Mouse (Mus musculus) midbrain, embryonic 10.5 days (tissue): ENCODE measurements around the gene Pqlc2. TPM values are rescaled to one million over a fixed set of nuclear protein-coding genes. Genes with fewer than 3 reads are reported as not detected.

Source experiments
- DNase-seq: peaks from one replicate; pipeline ENCODE4 v3.0.0-alpha.2; 2017; ENCODE audit warnings: low spot score
- H3K27ac ChIP-seq: fragments of 300-500 bp; sonication (generic); replicated peaks from 2 replicates; pipeline ENCODE4 v1.5.1; 2016; ENCODE audit warnings: mild to moderate bottlenecking
- H3K27me3 ChIP-seq: fragments of 300-500 bp; sonication (generic); 2 replicates; pipeline ENCODE4 v1.6.1; 2016; ENCODE audit warnings: low read depth, mild to moderate bottlenecking; ENCODE audit not compliant: poor library complexity, severe bottlenecking
- H3K36me3 ChIP-seq: fragments of 300-500 bp; sonication (generic); 2 replicates; pipeline ENCODE4 v1.6.1; 2016; ENCODE audit warnings: mild to moderate bottlenecking, moderate library complexity
- H3K4me1 ChIP-seq: fragments of 300-500 bp; sonication (generic); 2 replicates; pipeline ENCODE4 v1.6.1; 2016
- H3K4me3 ChIP-seq: fragments of 300-500 bp; sonication (generic); 2 replicates; pipeline ENCODE4 v1.5.1; 2016; ENCODE audit warnings: mild to moderate bottlenecking, moderate library complexity
- H3K9me3 ChIP-seq: fragments of 300-500 bp; sonication (generic); replicated peaks from 2 replicates; pipeline ENCODE4 v1.6.1; 2016; ENCODE audit warnings: mild to moderate bottlenecking
- whole genome bisulfite sequencing: fragments of 180-500 bp; shearing (Covaris S2); methylation state at CpG from one replicate; pipeline ENCODE4 v1.1.7; 2016; 5-methylcytosine and 5-hydroxymethylcytosine counted together
- polyA plus RNA-seq: library from polyadenylated mRNA; unstranded; fragments of >200 nt; fragmentation: Nextera tagmentation; extraction: Ambion mirVana; gene quantifications from 2 replicates; pipeline ENCODE4 v1.2.1, GENCODE M21; 2016

Pqlc2 gene
- 15.9 and 16.1 TPM in 2 replicates for polyA plus RNA-seq

DNA sequence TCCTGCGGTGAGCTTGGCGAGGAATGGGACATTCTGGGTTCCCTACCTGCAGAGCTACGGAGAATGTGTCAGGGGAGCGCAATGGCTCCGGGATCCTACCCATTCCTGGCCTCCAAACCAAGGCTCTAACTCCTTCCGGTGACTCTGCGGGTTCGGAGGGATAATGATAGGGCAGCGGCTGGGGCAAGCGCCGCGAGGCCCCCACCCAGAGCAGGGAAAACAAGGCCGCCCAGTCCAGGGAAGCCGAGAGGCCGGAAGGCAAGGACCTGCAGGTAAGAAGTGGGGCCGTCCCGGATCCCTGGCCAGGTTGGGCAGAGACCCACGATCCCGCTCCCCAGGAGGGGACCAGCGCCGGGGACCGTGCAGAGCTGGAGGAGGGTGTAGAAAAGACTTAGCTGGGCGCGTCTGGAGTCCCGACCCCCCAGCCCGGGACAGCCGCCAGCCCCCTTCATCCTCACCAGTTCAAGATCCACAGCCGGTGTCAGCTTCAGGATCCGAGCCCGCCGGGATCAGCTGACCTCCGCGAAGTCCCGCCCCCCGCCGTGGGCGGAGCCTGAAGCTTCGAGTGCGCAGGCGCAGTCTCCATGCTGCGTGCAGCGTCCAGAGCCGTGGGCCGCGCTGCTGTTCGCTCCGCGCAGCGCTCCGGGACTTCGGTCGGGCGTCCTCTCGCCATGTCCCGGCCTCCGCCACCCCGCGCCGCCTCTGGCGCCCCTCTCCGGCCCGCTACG, at the start of gene Pqlc2, which contains the start of gene Akr7a5:
Gene Pqlc2, minus strand, starts transcription at position 538 of the 728 bp plus-strand sequence.
Gene Akr7a5, plus strand, starts transcription at position 574 of the 728 bp plus-strand sequence.
- peak within 1 kb of the TSS; percentile 93 for H3K27ac ChIP-seq
- under 1% methylated on average over 63 of the region's 63 CpGs for WGBS
- peak; percentile 97 for DNase-seq
- H3K9me3 ChIP-seq: no peaks in the 10 kb centered on the region
- peaks cover 17% of the 10 kb centered on the region for H3K36me3 ChIP-seq
- H3K4me3 ChIP-seq: peak within 1 kb of the TSS; percentile 96
- H3K27me3 ChIP-seq: peaks cover 30% of the 10 kb centered on the region
- H3K4me1 ChIP-seq: peaks cover 32% of the 10 kb centered on the region

DNA sequence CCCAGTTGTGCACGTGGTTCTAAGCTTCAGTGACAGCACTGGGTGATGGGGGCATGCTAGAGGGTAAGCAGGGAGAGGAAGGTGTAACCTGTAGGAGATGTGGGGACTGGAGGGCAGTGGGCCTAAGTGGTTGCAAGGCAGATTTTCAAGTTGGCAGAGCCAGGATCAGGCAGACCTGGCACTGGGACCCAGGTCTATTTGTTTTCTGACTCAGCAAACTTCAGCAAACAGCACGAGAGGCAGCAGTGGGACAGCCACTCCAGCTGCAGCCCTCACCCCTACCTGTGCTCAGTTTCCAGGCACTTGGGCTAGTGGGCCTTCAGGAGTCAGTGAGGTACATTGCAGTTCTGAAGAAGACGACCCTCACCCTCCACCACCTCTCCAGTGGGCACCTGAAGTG, 46.7 kb upstream of the Pqlc2 start:
- Histone ChIP-seq H3K9me3 (no peaks in the 10 kb centered on the region), H3K27me3 (no peaks in the 10 kb centered on the region), H3K4me3 (no peak overlapping the region), H3K27ac (no peak overlapping the region), H3K36me3 (peaks cover 81% of the 10 kb centered on the region), H3K4me1 (peaks cover 12% of the 10 kb centered on the region)
- no peak for DNase-seq
- 91% methylated on average over 3 of the region's 3 CpGs for WGBS

DNA sequence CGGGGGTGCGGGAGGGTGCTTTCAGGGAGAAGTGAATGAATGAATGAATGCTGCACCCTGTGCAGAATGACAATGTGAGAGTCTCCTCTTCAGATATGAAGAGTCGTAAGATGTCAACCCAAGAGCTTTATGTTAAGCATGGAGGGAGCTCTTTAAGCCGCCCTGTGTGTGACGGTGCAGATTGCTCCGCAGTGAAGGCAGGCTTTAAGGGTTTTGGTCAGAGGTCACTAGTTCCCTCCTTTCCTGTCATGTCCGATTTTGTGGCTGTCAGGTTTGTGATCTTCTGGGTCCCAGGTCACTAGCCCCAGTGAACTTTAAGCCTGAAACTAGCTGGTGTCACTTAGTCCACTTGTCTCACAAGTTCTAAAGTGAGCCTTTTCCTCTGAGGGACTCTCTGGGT, 42.3 kb upstream of the Pqlc2 start:
- WGBS: under 1% methylated on average over 7 of the region's 7 CpGs
- H3K4me1 ChIP-seq: peaks cover 33% of the 10 kb centered on the region
- H3K4me3 ChIP-seq: peak overlapping the region; percentile 78
- H3K9me3 ChIP-seq: no peaks in the 10 kb centered on the region
- H3K36me3 ChIP-seq: peaks cover 63% of the 10 kb centered on the region
- peak overlapping the region; percentile 99 for H3K27ac ChIP-seq
- H3K27me3 ChIP-seq: no peaks in the 10 kb centered on the region
- DNase-seq: no peak

DNA sequence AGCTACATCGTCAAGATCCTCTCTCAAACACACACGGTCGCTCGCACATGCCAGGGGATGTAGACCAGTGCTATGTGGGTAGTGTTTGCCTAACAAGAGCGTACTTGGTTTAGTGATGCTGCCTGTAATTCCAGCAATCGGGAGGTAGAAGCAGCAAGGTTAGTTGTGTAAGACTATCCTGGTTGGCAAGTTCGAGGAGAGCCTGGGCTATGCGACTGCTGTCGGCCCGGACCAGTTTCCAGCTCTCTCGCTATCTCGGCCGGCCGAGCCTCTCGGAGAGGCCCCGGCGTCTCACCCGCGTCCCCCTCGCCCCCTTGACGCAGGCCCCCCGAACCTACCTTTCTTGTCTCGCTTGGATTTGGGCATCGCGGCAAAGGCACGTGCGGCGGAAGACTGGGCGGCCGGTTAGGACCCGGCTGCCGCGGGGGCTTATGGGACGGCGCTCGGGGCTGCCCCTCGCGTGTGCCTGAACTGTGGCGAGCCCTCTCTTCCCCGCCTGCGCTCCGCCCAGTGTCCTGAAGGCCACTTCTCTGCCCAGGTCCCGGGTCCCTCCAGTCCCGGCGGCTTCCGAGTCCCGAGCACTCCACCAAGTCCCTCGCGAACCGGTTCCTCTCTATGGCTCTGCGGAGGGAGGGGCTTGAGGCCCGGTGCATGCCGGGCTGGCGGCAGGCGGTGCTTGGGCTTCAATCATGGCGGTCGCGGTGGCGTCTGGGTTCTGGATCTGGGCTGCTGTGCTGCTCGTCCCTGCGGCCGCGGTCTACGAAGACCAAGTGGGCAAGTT, 41.6 kb upstream of the Pqlc2 start, which contains the start of the genes Mrto4, Emc1 and Ubr4:
Gene Mrto4, minus strand, starts transcription at position 646 of the 781 bp plus-strand sequence.
Gene Emc1, plus strand, starts transcription at position 657 of the 781 bp plus-strand sequence.
Gene Ubr4, plus strand, starts transcription at position 679 of the 781 bp plus-strand sequence.
- Histone ChIP-seq H3K36me3 (peaks cover 63% of the 10 kb centered on the region), H3K4me1 (peaks cover 33% of the 10 kb centered on the region), H3K4me3 (peak within 1 kb of the TSS; percentile 78), H3K27me3 (no peaks in the 10 kb centered on the region), H3K27ac (peak within 1 kb of the TSS; percentile 99), H3K9me3 (no peaks in the 10 kb centered on the region)
- peak; percentile 86 for DNase-seq
- under 1% methylated on average over 64 of the region's 64 CpGs for WGBS

DNA sequence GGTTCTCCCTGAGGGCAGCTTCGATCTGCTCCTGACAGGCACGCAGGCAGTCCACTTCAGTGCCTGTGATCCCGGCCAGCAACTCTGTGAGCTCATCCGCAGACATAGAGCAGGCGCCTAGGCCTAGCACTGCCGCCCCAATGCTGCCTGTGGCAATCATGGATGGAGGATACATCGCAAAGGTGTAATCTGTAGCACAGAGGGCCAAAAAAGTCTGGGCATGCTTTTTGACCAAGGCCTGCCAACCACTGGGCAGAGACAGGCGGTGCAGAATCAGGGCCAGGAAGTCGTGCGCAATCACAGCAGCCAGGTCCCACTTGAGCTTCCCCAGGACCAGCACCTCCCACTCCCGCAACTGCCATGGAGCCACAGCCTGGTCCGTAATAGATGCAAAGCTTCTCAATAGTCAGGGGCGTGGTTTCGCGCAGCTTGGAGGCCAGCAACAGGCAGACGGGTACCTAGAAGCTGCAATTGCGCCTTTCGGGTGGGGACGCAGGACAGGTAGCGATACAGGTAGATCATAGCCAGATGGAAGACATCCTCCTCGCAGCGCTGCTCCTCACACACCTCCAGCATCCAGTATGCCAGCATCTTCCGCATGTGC, 35.0 kb upstream of the Pqlc2 start:
- no peak overlapping the region for H3K4me3 ChIP-seq
- H3K27ac ChIP-seq: no peak overlapping the region
- WGBS: 71% methylated on average over 23 of the region's 23 CpGs
- DNase-seq: peak; percentile 24
- peaks cover 13% of the 10 kb centered on the region for H3K4me1 ChIP-seq
- H3K9me3 ChIP-seq: no peaks in the 10 kb centered on the region
- peaks cover 61% of the 10 kb centered on the region for H3K36me3 ChIP-seq
- H3K27me3 ChIP-seq: no peaks in the 10 kb centered on the region

DNA sequence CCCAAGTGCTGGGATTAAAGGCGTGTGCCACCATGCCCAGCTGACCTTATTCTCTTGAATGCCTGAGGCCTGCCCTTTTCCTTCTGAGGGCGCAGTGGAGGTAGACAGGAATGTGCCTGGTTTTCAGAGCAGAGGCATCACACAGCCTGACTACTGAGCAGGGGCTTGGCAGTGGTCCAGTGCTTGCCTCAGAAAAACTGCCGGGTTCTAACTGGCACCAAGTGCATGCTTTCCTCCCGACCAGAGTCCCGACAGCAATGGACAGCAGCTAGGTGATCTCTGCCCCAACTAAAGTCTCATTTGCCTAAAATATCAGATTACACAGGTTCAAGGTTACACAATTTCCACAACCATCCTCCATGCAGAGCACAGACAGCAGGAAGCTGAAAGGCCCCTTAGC, 33.2 kb upstream of the Pqlc2 start:
- Histone ChIP-seq H3K27me3 (no peaks in the 10 kb centered on the region), H3K4me1 (peaks cover 8% of the 10 kb centered on the region; the same call in 1 of the 2 replicates), H3K36me3 (peaks cover 44% of the 10 kb centered on the region), H3K27ac (no peak overlapping the region), H3K4me3 (no peak overlapping the region), H3K9me3 (no peaks in the 10 kb centered on the region)
- no peak for DNase-seq
- WGBS: 80% methylated on average over 5 of the region's 5 CpGs

DNA sequence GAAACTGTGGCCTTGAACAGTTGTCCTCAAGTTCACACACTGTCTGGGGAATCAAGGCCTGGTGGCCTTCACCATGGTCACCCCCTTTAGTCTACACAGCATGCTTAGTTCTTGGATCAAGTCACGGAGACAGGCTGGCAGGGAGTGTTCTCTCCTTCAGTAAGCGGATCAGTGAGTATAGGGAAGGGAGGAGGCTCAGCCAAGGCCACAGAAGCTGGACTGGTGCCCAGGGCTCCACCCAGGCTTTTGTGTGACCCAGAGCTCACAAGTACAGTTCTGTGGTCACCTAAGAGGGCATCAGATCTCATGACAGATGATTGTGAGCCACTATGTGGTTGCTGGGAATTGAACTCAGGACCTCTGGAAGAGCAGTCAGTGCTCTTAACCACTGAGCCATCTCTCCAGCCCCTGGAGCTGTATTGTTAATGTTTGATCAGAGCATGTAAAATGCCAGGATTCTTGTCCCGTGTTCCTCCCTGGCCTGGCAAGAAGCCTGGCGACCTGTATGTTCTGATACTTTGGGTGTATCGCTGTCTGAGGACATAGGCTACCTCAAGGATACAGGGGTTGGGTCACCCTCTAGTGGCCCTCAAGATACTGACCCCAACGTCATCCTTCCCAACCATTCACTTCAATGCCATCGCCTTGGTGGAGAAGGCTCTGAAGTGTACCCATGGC, 31.2 kb upstream of the Pqlc2 start:
- Histone ChIP-seq H3K4me1 (peaks cover 12% of the 10 kb centered on the region), H3K27ac (no peak overlapping the region), H3K27me3 (peaks cover 16% of the 10 kb centered on the region), H3K4me3 (no peak overlapping the region), H3K36me3 (peaks cover 24% of the 10 kb centered on the region), H3K9me3 (no peaks in the 10 kb centered on the region)
- 85% methylated on average over 7 of the region's 7 CpGs for WGBS
- no peak for DNase-seq

DNA sequence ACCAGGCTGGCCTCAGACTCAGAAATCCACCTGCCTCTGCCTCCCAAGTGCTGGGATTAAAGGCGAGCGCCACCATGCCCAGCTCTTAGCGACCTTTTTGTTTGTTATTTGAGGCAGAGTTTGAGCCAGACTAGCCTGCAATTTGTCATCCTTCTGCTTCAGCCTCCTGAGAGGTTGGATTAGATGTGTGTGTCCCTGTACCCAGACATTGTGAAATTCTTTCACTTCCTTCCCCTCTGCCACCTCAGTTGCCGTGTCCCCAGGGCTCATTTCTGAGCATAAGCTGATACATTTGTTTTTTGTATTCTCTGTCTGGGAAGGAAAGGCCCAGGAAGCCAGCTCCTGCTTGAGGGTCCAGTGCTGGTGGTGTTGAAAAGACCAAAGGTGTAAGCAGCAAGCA, 30.3 kb upstream of the Pqlc2 start:
- DNase-seq: no peak
- Histone ChIP-seq H3K36me3 (peaks cover 16% of the 10 kb centered on the region), H3K9me3 (no peaks in the 10 kb centered on the region), H3K27ac (no peak overlapping the region), H3K27me3 (peaks cover 17% of the 10 kb centered on the region), H3K4me1 (peaks cover 10% of the 10 kb centered on the region), H3K4me3 (no peak overlapping the region)
- WGBS: 84% methylated on average over 4 of the region's 4 CpGs

DNA sequence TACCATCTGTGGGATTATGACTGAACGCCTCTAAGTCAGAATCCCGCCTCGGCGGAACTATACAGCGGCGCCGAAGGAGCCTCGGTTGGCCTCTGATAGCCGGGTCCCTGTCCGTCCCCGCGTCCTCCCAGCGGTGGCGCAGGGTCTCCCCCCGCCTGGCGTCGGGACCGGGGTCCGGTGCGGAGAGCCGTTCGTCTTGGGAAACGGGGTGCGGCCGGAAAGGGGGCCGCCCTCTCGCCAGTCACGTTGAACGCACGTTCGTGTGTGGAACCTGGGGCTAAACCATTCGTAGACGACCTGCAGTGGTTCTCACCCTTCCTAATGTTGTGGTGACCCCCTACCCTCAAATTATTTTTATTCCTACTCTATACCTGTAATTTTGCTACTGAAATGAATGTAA, 27.6 kb upstream of the Pqlc2 start:
- Histone ChIP-seq H3K9me3 (no peaks in the 10 kb centered on the region), H3K36me3 (no peaks in the 10 kb centered on the region), H3K4me3 (no peak overlapping the region), H3K27ac (no peak overlapping the region), H3K4me1 (peaks cover 5% of the 10 kb centered on the region; the same call in 1 of the 2 replicates), H3K27me3 (peaks cover 17% of the 10 kb centered on the region)
- 55% methylated on average over 33 of the region's 33 CpGs for WGBS
- DNase-seq: no peak

DNA sequence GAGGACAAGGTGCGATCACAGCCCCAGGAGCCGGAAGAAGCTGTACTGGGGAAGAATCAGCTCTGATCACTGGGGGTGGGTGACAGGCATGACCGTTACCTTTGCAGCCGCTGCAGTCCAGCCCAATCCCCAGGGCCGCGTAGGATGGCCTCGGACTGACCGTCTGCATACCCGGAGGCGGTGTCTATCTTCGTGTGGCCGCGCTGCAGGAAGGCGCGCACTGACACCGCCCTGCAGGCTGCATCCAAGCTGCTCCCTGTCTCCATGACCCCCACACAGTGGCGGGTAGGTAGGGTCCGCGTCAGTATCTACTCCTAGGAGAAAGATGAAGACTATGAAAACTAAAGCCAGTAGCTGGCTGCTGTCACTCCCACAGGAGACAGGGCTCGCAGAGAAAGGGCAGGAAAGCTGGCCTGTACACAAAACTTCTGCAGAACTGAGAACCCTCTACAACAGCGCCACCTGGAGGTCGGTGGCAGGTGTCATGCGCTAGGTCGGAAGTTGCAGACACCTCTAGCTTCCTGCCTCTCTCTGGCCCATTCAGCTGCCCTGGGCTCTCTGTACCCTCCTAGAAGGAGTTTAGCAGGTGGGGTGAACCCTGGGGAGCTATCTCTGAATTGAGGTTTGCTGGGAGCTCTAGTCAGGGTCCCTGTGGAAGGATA, 26.4 kb upstream of the Pqlc2 start:
- 39% methylated on average over 24 of the region's 24 CpGs for WGBS
- peak; percentile 77 for DNase-seq
- peak overlapping the region; percentile 33; the same call in 1 of the 2 replicates for H3K27ac ChIP-seq
- peaks cover 5% of the 10 kb centered on the region; the same call in 1 of the 2 replicates for H3K4me1 ChIP-seq
- H3K36me3 ChIP-seq: no peaks in the 10 kb centered on the region
- H3K4me3 ChIP-seq: peak overlapping the region; percentile 34
- peaks cover 23% of the 10 kb centered on the region for H3K27me3 ChIP-seq
- no peaks in the 10 kb centered on the region for H3K9me3 ChIP-seq

DNA sequence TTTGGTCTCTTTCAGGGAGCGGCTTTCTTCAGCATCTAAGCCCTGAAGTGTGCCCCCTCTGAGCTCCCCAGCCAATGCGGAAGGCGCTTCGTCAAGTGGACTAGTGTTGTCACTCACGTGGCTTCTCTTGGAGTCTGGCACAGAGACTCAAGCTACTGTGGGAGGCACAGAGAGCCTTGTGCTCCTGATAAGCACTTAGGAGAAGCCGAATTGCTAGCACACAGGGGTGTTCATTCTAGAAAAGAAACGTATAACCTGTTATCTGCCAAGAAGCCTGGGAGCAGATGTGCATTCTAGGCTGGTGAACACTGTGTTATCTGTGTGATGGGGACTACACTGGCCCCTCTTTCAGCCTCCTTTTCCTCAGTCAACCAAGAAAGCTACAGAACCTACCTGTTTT, 25.0 kb upstream of the Pqlc2 start:
- peaks cover 10% of the 10 kb centered on the region; the same call in 1 of the 2 replicates for H3K4me1 ChIP-seq
- 75% methylated on average over 7 of the region's 7 CpGs for WGBS
- H3K36me3 ChIP-seq: no peaks in the 10 kb centered on the region
- DNase-seq: no peak
- no peak overlapping the region for H3K27ac ChIP-seq
- H3K4me3 ChIP-seq: no peak overlapping the region
- peaks cover 26% of the 10 kb centered on the region for H3K27me3 ChIP-seq
- no peaks in the 10 kb centered on the region for H3K9me3 ChIP-seq
